Mouse (Mus musculus): ENCODE measurements at regions not wholly inside any gene's neighbourhood (a gene's known extent, or its start where the extent isn't known, plus 50 kb on each side); places are given as distances from the start of the nearest gene placed in this dataset.

- H3K4me3 ChIP-seq (ENCODE audit: insufficient read depth, poor library complexity, severe bottlenecking), result no peak overlapping the region
- H3K36me3 ChIP-seq (ENCODE audit: control insufficient read depth, insufficient read depth), result no peaks in the 10 kb centered on the region
- no peaks in the 10 kb centered on the region for H3K79me2 ChIP-seq (ENCODE audit: control insufficient read depth, insufficient read depth)
- H3K79me3 ChIP-seq (ENCODE audit: low read depth), result no peaks in the 10 kb centered on the region
- no peak overlapping the region for H3ac ChIP-seq (ENCODE audit: control insufficient read depth, insufficient read length, low read depth)
- no peaks in the 10 kb centered on the region for H3K27me3 ChIP-seq (ENCODE audit: control insufficient read depth, insufficient read depth, insufficient read length)
- no peak for TF ChIP-seq CTCF (IDR thresholded peaks at IDR 0.05; ENCODE audit: control insufficient read depth, insufficient read depth, insufficient read length)
- TF ChIP-seq USF1 (IDR thresholded peaks at IDR 0.05; ENCODE audit: low read depth), result no peak
Observed at GRCm38 (mm10) chr7:136124786-136125185, 408.6 kb upstream of the Mki67 start.

- no peak overlapping the region for H3K4me3 ChIP-seq (ENCODE audit: insufficient read depth, poor library complexity, severe bottlenecking)
- H3K79me2 ChIP-seq (ENCODE audit: control insufficient read depth, insufficient read depth), result no peaks in the 10 kb centered on the region
- no peak overlapping the region for H3ac ChIP-seq (ENCODE audit: control insufficient read depth, insufficient read length, low read depth)
- no peaks in the 10 kb centered on the region for H3K79me3 ChIP-seq (ENCODE audit: low read depth)
- H3K27me3 ChIP-seq (ENCODE audit: control insufficient read depth, insufficient read depth, insufficient read length), result no peaks in the 10 kb centered on the region
- H3K36me3 ChIP-seq (ENCODE audit: control insufficient read depth, insufficient read depth), result no peaks in the 10 kb centered on the region
- TF ChIP-seq FOSL1 (IDR thresholded peaks at IDR 0.05; ENCODE audit: insufficient read depth, low read length, poor library complexity, severe bottlenecking) (no peak), CTCF (IDR thresholded peaks at IDR 0.05; ENCODE audit: control insufficient read depth, insufficient read depth, insufficient read length) (no peak), MYOG (IDR thresholded peaks at IDR 0.05; ENCODE audit: control insufficient read depth, extremely low read depth, insufficient read length) (no peak), USF1 (IDR thresholded peaks at IDR 0.05; ENCODE audit: low read depth) (no peak), CEBPB (IDR thresholded peaks at IDR 0.05; ENCODE audit: low read depth) (no peak), MAX (IDR thresholded peaks at IDR 0.05) (no peak), MYOD1 (IDR thresholded peaks at IDR 0.05; ENCODE audit: control insufficient read depth, insufficient read length, low read depth) (no peak)
Observed at GRCm38 (mm10) chr7:136126393-136126792, 410.2 kb upstream of the Mki67 start.

GRCm38 (mm10) chr7:136127576-136127975, 411.4 kb upstream of the Mki67 start:
- no peaks in the 10 kb centered on the region for H3K36me3 ChIP-seq (ENCODE audit: control insufficient read depth, insufficient read depth)
- H3ac ChIP-seq (ENCODE audit: control insufficient read depth, insufficient read length, low read depth), result no peak overlapping the region
- H3K4me3 ChIP-seq (ENCODE audit: insufficient read depth, poor library complexity, severe bottlenecking), result no peak overlapping the region
- no peaks in the 10 kb centered on the region for H3K79me3 ChIP-seq (ENCODE audit: low read depth)
- no peaks in the 10 kb centered on the region for H3K27me3 ChIP-seq (ENCODE audit: control insufficient read depth, insufficient read depth, insufficient read length)
- no peaks in the 10 kb centered on the region for H3K79me2 ChIP-seq (ENCODE audit: control insufficient read depth, insufficient read depth)
- TF ChIP-seq CEBPB (IDR thresholded peaks at IDR 0.05; ENCODE audit: low read depth) (no peak), MAX (IDR thresholded peaks at IDR 0.05) (no peak), FOSL1 (IDR thresholded peaks at IDR 0.05; ENCODE audit: insufficient read depth, low read length, poor library complexity, severe bottlenecking) (no peak), USF1 (IDR thresholded peaks at IDR 0.05; ENCODE audit: low read depth) (no peak), CTCF (IDR thresholded peaks at IDR 0.05; ENCODE audit: control insufficient read depth, insufficient read depth, insufficient read length) (no peak), MYOG (IDR thresholded peaks at IDR 0.05; ENCODE audit: control insufficient read depth, extremely low read depth, insufficient read length) (no peak), MYOD1 (IDR thresholded peaks at IDR 0.05; ENCODE audit: control insufficient read depth, insufficient read length, low read depth) (no peak)

GRCm38 (mm10) chr7:136129721-136130123, 413.6 kb upstream of the Mki67 start:
- Histone ChIP-seq H3K79me3 (ENCODE audit: low read depth) (no peaks in the 10 kb centered on the region), H3K27me3 (ENCODE audit: control insufficient read depth, insufficient read depth, insufficient read length) (no peaks in the 10 kb centered on the region), H3K79me2 (ENCODE audit: control insufficient read depth, insufficient read depth) (no peaks in the 10 kb centered on the region), H3K4me3 (ENCODE audit: insufficient read depth, poor library complexity, severe bottlenecking) (no peak overlapping the region), H3ac (ENCODE audit: control insufficient read depth, insufficient read length, low read depth) (no peak overlapping the region), H3K36me3 (ENCODE audit: control insufficient read depth, insufficient read depth) (no peaks in the 10 kb centered on the region)
- TF ChIP-seq CEBPB (IDR thresholded peaks at IDR 0.05; ENCODE audit: low read depth), result no peak
- no peak for TF ChIP-seq MAX (IDR thresholded peaks at IDR 0.05)
- TF ChIP-seq CTCF (IDR thresholded peaks at IDR 0.05; ENCODE audit: control insufficient read depth, insufficient read depth, insufficient read length), result no peak
- no peak for TF ChIP-seq FOSL1 (IDR thresholded peaks at IDR 0.05; ENCODE audit: insufficient read depth, low read length, poor library complexity, severe bottlenecking)
- TF ChIP-seq USF1 (IDR thresholded peaks at IDR 0.05; ENCODE audit: low read depth), result no peak
- TF ChIP-seq MYOG (IDR thresholded peaks at IDR 0.05; ENCODE audit: control insufficient read depth, extremely low read depth, insufficient read length), result no peak
- TF ChIP-seq MYOD1 (IDR thresholded peaks at IDR 0.05; ENCODE audit: control insufficient read depth, insufficient read length, low read depth), result no peak

GRCm38 (mm10) chr7:136130666-136131239, 414.6 kb upstream of the Mki67 start:
- Histone ChIP-seq H3K4me3 (ENCODE audit: insufficient read depth, poor library complexity, severe bottlenecking) (no peak overlapping the region), H3K79me2 (ENCODE audit: control insufficient read depth, insufficient read depth) (no peaks in the 10 kb centered on the region), H3K79me3 (ENCODE audit: low read depth) (no peaks in the 10 kb centered on the region), H3ac (ENCODE audit: control insufficient read depth, insufficient read length, low read depth) (no peak overlapping the region), H3K27me3 (ENCODE audit: control insufficient read depth, insufficient read depth, insufficient read length) (no peaks in the 10 kb centered on the region), H3K36me3 (ENCODE audit: control insufficient read depth, insufficient read depth) (no peaks in the 10 kb centered on the region)
- TF ChIP-seq FOSL1 (IDR thresholded peaks at IDR 0.05; ENCODE audit: insufficient read depth, low read length, poor library complexity, severe bottlenecking) (no peak), MYOD1 (IDR thresholded peaks at IDR 0.05; ENCODE audit: control insufficient read depth, insufficient read length, low read depth) (no peak), CTCF (IDR thresholded peaks at IDR 0.05; ENCODE audit: control insufficient read depth, insufficient read depth, insufficient read length) (no peak), MYOG (IDR thresholded peaks at IDR 0.05; ENCODE audit: control insufficient read depth, extremely low read depth, insufficient read length) (no peak), MAX (IDR thresholded peaks at IDR 0.05) (no peak), CEBPB (IDR thresholded peaks at IDR 0.05; ENCODE audit: low read depth) (no peak), USF1 (IDR thresholded peaks at IDR 0.05; ENCODE audit: low read depth) (no peak)

- H3K79me2 ChIP-seq (ENCODE audit: control insufficient read depth, insufficient read depth), result no peaks in the 10 kb centered on the region
- peaks cover 3% of the 10 kb centered on the region for H3K27me3 ChIP-seq (ENCODE audit: control insufficient read depth, insufficient read depth, insufficient read length)
- TF ChIP-seq MAX (IDR thresholded peaks at IDR 0.05), result no peak
- no peak for TF ChIP-seq USF1 (IDR thresholded peaks at IDR 0.05; ENCODE audit: low read depth)
- TF ChIP-seq FOSL1 (IDR thresholded peaks at IDR 0.05; ENCODE audit: insufficient read depth, low read length, poor library complexity, severe bottlenecking), result no peak
- no peak for TF ChIP-seq CEBPB (IDR thresholded peaks at IDR 0.05; ENCODE audit: low read depth)
- TF ChIP-seq MYOG (IDR thresholded peaks at IDR 0.05; ENCODE audit: control insufficient read depth, extremely low read depth, insufficient read length), result no peak
- no peak for TF ChIP-seq MYOD1 (IDR thresholded peaks at IDR 0.05; ENCODE audit: control insufficient read depth, insufficient read length, low read depth)
- TF ChIP-seq CTCF (IDR thresholded peaks at IDR 0.05; ENCODE audit: control insufficient read depth, insufficient read depth, insufficient read length), result no peak
- no peak overlapping the region for H3ac ChIP-seq (ENCODE audit: control insufficient read depth, insufficient read length, low read depth)
- H3K36me3 ChIP-seq (ENCODE audit: control insufficient read depth, insufficient read depth), result no peaks in the 10 kb centered on the region
- H3K4me3 ChIP-seq (ENCODE audit: insufficient read depth, poor library complexity, severe bottlenecking), result no peak overlapping the region
- H3K79me3 ChIP-seq (ENCODE audit: low read depth), result no peaks in the 10 kb centered on the region
Observed at GRCm38 (mm10) chr7:136132976-136133375, 416.8 kb upstream of the Mki67 start.
